Mouse (Mus musculus) olfactory bulb, adult 2 months (tissue): Measurements from ENCODE around the gene Itprip. TPM values are rescaled to one million over a fixed set of nuclear protein-coding genes. Genes with fewer than 3 reads are reported as not detected.

Experiments used
- H3K27ac ChIP-seq: fragments of 200-500 bp; 2 replicates; pipeline ENCODE4 v1.5.1; 2012; ENCODE audit warnings: low read depth, low read length; ENCODE audit not compliant: insufficient read depth
- H3K4me1 ChIP-seq: fragments of 200-500 bp; 2 replicates; pipeline ENCODE4 v1.6.1; 2012; ENCODE audit warnings: low read length; ENCODE audit not compliant: control insufficient read depth, insufficient read depth
- H3K4me3 ChIP-seq: fragments of 200-500 bp; 2 replicates; pipeline ENCODE4 v1.5.1; 2012; ENCODE audit warnings: mild to moderate bottlenecking, low read depth, low read length, moderate library complexity; ENCODE audit not compliant: insufficient read depth
- CTCF ChIP-seq: fragments of 200-500 bp; IDR thresholded peaks from 2 replicates; pipeline ENCODE4 v1.5.1; 2012; ENCODE audit warnings: low read depth, mild to moderate bottlenecking, low read length, moderate library complexity; ENCODE audit not compliant: insufficient read depth
- POLR2A ChIP-seq: fragments of 200-500 bp; IDR thresholded peaks from 2 replicates; pipeline ENCODE4 v1.6.1; 2012; ENCODE audit warnings: mild to moderate bottlenecking, low read depth, low read length, moderate library complexity; ENCODE audit not compliant: insufficient read depth
- WGBS: fragments of 180-500 bp; shearing (Covaris S2); methylation state at CpG from one replicate; pipeline ENCODE4 v1.1.7; 2018; 5-methylcytosine and 5-hydroxymethylcytosine counted together
- polyA plus RNA-seq: library from polyadenylated mRNA; stranded (reverse); fragments of >200 nt; gene quantifications from 2 replicates; pipeline ENCODE4 v1.2.4, GENCODE M21; 2012; ENCODE audit warnings: low replicate concordance; ENCODE audit not compliant: missing spikeins, insufficient read depth, insufficient read length

The Itprip gene
- polyA plus RNA-seq, 1 experiment: not detected

DNA sequence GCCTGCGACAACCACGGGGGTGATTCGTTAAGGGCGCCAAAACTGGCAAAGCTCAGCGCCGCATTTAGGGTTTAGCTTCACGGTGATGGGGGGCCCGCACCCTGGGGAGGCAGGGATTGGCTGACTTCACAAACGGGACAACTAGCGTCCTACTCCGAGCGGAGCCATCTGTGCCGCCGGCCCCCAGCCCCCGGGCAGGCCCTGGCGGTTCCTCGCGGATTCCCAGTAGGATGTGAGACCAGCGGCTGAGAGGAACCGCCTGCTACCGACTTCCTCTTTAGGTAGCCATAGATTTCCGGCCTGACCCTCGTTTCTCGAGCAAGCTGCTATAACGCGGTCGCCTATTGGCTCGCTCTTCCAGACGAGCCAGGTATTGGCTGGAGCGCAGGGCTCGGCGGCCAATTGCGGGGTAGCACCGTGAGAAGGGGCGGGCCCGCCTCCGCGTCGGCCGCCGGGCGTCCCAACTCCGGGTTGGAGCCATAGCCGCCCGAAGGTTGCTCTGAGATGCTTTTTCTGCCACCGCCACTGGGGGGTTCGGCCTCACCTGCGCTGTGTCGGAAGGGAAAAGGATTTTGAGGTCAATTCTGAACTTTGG is 53.6 kb downstream of the Itprip start, which contains the start of gene Gsto2:
Gsto2 (plus strand) TSS at position 182 of the 595 bp plus-strand sequence.
- peak within 1 kb of the TSS; percentile 85 for H3K4me3 ChIP-seq
- under 1% methylated on average over 49 of the region's 49 CpGs for WGBS
- H3K4me1 ChIP-seq: no peaks in the 10 kb centered on the region
- TF ChIP-seq POLR2A (peak; percentile 66; the same call in 1 of the 2 replicates), CTCF (peak; percentile 38; the same call in 1 of the 2 replicates)
- H3K27ac ChIP-seq: peak within 1 kb of the TSS; percentile 43; the same call in 1 of the 2 replicates

GRCm38 (mm10) chr19:47864721-47865120 is 54.4 kb downstream of the Itprip start:
- H3K4me1 ChIP-seq: no peaks in the 10 kb centered on the region
- no peak overlapping the region for H3K4me3 ChIP-seq
- H3K27ac ChIP-seq: no peak overlapping the region
- no peak for TF ChIP-seq CTCF
- no peak for TF ChIP-seq POLR2A
- WGBS: 85% methylated on average over 7 of the region's 7 CpGs

DNA sequence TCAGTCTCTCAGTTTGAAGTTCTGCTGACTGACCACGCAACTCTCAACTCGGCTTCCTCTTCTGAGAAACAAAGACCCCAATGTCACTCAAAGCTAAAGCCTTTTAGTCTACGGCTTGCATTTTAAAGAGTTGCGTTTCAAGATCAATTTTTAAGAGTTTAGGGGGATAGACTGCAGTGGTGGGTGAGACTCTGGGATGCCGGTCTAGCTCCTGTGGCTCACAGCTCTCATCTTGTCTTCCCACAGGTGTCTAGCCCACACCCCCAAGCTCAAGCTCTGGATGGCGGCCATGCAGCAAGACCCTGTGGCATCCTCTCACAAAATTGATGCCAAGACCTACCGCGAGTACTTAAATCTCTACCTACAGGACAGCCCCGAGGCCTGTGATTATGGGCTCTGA is 55.0 kb downstream of the Itprip start:
- Histone ChIP-seq H3K4me1 (no peaks in the 10 kb centered on the region), H3K27ac (no peak overlapping the region), H3K4me3 (no peak overlapping the region)
- WGBS: 96% methylated on average over 9 of the region's 9 CpGs
- TF ChIP-seq POLR2A: no peak
- TF ChIP-seq CTCF: no peak

DNA sequence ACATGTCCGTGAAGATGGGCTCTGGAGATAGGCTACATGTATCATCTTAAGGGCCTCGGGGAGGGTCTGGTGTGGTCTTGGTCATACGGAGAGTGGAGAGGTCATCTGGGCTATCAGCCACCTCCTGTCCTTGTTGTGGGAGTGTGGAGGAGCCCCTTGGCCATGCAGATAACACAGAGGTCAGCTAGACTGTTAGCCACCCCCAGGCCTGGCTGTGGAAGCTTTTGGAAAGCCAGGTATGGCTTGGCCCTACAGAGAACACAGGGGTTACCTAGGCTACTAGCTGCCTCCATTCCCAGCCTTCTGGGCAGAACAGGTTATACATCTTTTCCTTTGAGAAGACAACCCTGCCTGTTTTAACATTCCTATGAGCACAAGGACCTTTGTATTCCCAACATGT is 56.5 kb downstream of the Itprip start:
- Histone ChIP-seq H3K4me1 (no peaks in the 10 kb centered on the region), H3K27ac (no peak overlapping the region), H3K4me3 (no peak overlapping the region)
- whole genome bisulfite sequencing: 96% methylated on average over 3 of the region's 3 CpGs
- TF ChIP-seq CTCF (no peak), POLR2A (no peak)

GRCm38 (mm10) chr19:47859180-47859579 is 59.9 kb downstream of the Itprip start:
- no peak overlapping the region for H3K4me3 ChIP-seq
- TF ChIP-seq POLR2A (no peak), CTCF (no peak)
- peaks cover 8% of the 10 kb centered on the region for H3K4me1 ChIP-seq
- 97% methylated on average over 8 of the region's 8 CpGs for WGBS
- H3K27ac ChIP-seq: no peak overlapping the region

DNA sequence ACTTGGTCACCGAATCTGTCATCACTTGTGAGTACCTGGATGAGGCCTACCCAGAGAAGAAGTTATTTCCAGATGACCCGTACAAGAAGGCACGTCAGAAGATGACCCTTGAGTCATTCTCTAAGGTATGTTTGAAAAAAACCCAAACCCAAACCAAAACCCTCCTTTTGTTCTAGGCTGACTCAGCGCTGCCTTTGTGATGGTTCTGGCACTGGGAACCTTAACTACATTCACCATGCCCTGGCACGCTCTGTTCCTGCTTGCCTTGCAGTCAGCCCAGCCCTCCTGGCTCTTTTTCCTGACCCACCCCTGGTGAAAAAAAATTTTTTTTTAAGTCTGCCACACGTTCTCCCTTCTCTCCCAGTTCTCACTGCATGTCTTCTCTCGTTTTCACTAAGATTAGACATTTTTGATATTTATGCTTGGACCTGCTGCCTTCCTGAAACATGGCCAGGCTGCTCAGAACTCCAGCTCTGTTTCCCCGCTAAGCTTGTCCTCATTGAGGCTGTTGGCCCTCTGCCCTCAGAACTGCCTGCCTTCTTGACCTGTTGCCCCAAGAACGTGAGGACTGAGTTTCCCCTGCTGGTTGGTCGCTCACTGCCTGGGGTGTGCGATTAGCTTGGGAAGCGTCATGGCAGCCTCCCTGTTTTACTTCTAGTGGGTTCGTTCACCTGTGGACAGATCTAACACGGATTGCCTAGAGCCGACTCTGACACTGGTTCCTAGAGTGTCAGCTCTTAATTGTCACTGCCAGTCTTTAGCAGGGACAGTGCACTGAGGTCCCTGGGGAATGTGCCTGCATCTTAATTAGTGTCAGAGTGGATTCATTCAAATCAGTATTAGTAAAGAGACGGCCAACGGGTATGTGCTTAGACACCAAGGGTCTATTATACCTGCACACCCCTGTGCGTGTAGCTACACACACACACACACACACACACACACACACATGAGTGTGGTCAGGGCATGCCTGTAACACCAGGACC is 60.8 kb downstream of the Itprip start:
- no peak overlapping the region for H3K27ac ChIP-seq
- peaks cover 8% of the 10 kb centered on the region for H3K4me1 ChIP-seq
- no peak overlapping the region for H3K4me3 ChIP-seq
- TF ChIP-seq POLR2A (no peak), CTCF (no peak)
- 77% methylated on average over 18 of the region's 18 CpGs for WGBS

GRCm38 (mm10) chr19:47854796-47855783 is 64.0 kb downstream of the Itprip start, which contains the start of gene Gsto1:
TSS of gene Gsto1 (plus strand) at chr19:47854970.
- TF ChIP-seq CTCF (no peak), POLR2A (peak; percentile 60; the same call in 1 of the 2 replicates)
- 1% methylated on average over 60 of the region's 60 CpGs for WGBS
- Histone ChIP-seq H3K4me1 (peaks cover 8% of the 10 kb centered on the region), H3K4me3 (peak within 1 kb of the TSS; percentile 71), H3K27ac (no peak within 1 kb of the TSS)
